Mouse (Mus musculus) lung, postnatal 10 days (tissue): Measurements from ENCODE around the gene Eef2k.
A peak's percentile ranks its signal among the peaks of the same experiment; 100 is the strongest.

Experiments
- DNase-seq: peaks from one replicate; pipeline ENCODE4 v3.0.0; 2021

Gene Eef2k

DNA sequence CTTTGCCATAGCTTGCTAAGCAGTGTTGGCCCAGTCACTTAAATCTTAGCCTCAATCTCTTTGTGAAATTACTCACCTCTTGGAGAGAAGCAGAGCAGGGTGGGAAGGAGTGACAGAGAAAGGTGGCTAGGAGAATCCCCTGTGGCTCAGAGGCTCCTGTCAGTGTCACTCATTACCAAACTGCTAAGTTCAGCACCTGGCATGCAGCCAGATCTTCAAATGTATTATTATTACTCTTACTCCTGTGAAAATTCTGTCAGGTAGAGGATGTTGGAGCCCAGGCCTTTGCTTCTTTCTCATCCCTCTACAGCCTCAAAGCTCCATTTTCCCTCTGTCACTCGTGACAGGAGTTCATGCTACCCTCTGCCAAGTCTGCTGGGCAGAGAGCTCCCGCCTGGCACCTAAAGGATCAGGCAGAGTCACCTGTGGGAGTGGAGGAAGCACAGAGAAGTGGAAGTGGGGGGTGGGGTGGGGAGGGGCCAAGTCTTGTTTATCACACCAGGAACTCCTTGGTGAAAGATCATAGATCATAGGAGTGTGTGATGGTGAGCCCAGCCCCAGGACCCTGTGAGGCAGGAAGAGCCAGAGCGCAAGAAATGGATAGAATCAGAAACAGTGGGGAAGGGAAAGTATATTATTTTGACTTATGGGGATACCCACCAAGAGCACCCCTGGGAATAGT lies 6.3 kb downstream of the Eef2k start:
- no peak for DNase-seq

DNA sequence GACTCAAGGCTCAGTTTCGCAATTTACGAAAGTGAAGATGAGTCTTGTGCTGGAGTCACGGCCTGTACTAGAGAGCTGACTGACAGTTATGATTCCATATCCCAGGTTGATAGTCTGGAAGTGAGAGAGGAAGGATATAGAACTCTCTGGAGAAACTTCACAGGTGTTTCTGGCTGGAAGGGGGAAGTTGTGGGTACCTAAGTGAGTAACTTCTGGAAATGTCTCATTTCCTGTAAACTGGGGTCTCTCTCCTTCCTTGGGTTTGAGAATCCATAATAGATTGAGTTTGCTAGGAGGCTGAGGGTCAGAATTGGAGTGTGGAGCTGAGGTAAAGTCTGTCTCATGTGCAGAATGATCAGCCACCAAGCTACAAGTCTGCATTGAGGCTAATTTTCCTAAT lies 7.5 kb downstream of the Eef2k start:
- no peak for DNase-seq

DNA sequence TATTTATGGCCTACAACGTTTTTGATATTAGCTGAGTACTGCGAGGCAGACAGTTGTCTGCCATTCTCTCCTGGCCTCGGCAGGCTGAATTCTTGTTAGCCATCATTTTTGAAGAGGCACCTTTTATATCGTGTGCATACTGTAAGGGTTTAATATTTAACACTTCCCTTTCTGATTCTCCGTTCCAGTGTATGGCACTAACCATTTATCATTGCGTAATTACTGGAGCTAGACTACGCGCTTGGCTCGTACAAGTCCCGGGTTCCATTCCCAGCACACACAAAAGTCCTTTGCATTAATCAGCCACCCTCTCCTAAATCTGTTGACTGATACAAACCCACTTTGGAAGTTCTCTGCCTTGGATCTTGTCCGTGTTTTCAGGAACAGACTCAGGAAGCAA lies 17.2 kb downstream of the Eef2k start:
- DNase-seq, result no peak

DNA sequence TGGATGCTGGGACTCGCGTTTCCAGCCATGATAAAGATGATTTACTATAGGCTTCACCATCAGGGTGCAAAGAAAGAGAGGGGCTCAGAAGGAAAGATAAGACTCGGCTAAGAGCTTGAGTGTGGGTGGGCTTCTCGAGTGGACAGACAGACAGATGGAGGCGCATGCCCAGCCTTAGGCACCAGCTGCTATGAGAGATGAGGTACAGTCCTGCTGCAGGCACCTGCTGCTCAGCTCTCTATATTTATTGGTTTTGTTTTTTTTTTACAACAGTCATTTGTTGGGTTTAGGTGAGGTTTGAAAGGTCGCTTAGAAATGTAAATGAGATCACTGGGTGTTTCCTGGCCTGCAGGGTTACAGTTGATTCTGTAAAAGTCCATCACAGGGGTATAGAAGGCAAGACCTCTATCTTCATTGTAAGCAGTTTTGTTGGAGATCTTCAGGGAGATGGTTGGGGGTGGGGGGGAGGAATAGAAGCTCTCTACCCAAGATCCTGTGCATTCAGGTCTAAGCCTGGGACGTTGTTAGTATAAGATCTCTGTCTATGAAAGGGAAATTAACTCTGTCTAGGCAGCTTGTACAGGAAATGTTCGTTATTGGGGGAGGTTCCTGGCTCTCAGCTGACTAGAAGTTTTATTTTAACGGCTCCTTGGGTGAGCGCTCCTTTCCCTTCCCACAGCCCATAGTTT lies 18.3 kb downstream of the Eef2k start:
- no peak for DNase-seq

DNA sequence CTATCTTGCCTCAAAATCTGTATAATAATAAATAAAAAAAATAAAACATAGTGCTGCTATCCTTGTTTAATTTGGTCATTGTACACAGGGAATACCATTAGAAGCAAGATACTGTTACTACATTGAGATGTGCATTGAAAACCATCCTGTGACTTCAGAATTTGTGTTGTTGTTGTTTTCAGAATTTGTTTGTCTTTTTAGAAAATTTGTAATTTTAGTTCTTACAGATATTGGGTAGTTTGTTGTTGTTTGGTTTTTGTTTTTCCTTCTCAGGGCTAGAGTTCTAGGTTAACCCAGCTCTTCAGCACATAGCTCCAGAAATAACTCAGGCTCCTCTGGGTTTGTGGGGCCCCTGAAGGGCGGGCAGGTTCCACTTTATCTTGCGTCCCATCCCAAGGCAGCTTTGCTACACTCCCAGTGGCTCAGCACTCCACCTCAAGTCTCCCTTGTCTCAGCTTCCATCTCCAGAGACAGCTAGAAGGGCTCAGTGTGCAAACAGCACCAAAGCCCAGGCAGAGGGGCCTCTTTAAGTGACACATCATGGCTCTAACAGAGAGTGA lies 18.9 kb downstream of the Eef2k start:
- DNase-seq, result no peak

DNA sequence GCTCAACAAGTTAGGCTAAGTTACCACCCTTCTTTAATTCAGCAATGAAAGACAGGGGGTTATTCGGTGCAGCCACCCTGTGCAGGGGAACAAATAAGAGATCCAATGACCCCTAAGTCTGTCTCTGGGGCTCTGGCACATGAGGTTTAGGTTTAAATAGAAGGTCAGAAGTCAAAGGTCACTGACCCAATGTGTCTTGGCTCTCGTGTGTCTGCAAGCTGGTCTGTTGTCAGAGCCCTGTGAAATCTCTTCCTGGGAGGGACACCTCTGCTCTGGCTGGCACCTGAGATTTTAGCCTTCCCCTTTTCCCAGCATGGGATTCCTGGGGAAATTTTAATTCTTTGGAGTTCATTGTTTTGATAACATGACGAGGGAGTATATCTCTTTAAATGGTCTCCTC lies 19.6 kb downstream of the Eef2k start:
- DNase-seq, result no peak

DNA sequence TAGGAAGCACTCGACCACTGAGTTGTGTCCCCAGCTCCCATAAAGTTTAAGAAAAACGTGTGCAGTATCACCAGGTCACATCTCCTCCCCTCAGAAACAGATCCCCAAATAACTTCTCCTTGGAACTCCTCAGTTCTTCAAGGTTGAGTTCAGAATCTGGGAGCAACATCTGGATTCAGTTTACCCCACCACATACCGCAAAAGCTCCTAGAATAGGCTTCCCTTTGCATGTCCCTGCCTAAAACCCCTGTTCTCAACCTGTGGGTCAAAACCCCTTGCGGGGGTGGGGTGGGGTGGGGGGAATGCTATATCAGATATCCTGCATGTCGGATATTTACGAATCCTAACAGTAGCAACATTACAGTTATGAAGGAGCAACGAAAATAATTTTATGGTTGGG lies 20.0 kb downstream of the Eef2k start:
- no peak for DNase-seq

DNA sequence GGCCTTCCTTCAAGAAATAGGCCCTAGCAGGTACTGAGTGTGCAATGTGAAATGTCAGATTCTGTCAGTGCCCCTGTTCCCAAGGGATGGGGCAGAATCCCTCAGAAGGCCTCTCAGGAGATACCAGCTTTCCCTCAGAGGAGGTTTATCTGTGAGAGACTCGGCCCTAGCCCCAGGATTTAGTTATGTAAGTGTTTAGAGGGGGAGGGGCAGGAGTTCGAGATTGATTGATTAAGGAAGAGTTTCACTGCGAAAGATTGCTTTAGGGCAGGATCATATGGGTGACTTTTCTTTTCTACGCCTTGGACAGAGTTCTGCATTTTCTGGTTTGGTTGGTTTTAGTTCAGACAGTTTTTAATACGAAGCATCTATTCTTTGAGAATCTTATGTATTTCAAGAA lies 20.8 kb downstream of the Eef2k start:
- DNase-seq, result no peak

DNA sequence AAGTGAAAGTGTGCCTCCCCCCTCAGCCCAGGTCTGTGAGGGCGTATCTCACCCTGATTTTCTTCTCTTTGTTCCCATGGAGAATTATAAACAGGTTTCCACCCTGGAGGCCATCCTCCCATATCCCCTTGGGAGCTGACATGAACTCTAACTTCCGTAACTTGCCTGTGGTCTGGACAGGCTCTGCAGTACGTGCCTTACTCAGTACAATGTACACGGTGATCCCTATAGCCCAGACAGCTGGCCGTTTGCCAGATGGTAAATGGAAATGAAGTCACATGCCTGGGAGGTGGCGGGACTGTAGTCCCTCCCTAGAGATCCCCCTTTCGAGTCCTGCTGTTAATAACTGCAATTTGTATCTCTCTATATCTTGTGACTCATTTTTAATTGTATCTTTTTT lies 22.5 kb downstream of the Eef2k start:
- peak; percentile 37 for DNase-seq

DNA sequence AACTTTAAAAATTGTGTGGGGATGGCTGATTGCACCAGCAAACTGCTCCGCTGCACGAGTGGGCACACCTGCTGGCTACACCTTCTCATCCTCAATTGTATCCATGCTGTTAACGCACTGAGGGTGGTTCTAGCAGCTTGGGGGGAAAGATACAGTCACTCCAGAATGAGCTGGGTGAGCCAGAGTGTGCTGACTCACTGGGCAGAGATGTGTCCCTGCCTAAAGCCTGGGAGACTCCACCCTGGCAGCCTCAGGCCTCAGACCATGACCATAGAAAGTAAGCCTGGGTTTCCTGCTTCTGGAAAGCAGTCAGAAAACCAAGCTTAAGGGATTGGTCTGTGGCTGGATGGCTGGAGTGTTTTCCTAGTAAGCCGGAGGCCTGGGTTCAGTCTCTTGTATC lies 23.2 kb downstream of the Eef2k start:
- DNase-seq, result peak; percentile 56

DNA sequence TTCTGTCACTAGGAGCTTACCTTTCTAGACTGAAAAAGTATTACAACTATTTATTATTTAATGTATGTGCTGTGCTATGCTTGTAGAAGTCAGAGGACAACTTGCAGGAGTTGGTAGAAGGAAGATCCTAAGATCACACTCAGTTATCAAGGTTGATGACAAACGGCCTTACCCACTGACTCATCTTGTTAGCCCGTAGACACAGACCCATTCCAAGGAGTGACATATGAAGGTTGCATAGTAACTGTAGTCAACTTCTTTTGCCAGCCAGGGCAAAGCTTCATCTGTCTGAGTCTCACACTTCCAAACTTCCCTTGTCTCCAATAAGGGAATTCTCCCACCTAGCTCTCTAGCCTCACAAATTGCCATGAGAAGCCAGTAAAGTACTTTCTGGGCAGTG lies 24.1 kb downstream of the Eef2k start:
- no peak for DNase-seq

DNA sequence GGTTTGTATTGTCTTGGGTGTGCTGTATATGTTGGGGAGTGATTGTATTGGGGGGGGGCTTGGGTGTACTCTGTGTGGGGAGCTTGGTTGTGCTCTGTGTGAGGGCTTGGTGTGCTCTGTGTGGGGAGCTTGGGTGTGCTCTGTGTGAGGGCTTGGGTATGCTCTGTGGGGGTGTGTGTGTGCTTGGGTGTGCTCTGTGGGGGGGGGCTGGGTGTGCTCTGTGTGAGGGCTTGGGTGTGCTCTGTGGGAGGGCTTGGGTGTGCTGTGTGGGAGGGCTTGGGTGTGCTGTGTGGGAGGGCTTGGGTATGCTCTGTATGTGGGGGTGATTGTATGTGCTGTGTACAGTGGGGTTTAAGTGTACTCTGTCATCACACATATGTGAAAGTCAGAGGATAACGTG lies 25.1 kb downstream of the Eef2k start:
- DNase-seq, result no peak

DNA sequence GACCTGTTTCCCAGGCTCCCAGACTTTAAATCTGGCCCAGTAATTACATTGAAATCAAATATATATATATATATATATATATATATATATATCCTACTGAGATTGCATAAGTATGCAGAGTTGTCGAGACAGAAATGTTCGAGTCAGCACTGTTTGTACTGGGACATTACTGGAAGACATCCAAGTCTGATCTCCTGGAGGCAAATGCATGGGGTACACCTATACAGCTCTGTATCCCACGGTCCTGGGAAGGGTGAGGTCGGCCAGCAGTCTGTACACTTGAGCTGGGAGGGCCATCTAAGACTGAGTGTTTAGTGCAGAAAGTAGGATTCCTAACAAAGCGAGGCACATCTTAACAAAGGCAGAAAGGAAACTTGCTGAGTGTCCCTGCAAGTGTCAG lies 27.3 kb downstream of the Eef2k start:
- no peak for DNase-seq

DNA sequence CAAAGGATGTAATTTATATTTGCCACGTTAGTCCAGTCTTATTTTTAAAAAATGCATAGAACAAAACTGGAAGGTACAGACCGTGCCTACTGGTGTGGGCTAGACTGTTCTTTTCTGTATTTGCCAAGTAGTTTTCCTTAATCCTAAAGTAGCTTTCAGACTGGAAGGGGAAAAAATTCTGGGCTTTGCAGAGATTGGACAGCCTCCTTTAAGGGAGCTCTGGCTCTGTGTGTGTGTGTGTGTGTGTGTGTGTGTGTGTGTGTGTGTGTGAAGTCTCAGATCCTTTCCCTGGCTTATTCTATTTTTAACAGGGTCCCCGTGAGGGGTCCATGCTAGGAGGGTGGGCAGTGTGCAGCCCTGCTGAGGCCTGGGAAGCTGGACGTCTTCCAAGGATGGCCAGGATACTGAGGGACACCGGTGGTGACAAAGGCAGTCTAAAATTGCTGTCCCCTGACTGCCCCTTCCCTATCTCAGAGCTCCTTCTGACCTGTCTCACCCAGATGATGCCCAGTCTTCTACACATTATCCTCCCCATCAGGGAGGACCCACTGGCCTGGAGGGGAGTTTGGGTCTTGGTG lies 27.9 kb downstream of the Eef2k start:
- DNase-seq, result no peak

DNA sequence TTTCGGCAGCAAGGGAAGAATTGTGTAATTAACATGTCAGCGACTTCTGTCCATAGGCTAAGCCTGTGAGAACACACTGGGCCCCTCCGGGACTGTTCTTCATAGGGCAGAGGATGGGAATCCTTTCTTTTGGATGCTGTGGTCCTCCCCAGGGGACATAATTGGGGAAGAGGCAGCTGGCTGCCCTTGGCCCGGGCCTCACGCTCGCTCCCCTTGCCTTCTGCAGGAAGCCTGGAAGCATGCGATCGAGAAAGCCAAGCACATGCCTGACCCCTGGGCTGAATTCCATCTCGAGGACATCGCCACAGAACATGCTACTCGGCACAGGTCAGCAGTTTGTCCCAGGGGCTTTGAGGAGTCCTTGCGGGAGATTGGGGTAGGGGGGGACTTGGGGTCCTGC lies 30.5 kb downstream of the Eef2k start:
- DNase-seq, result no peak

DNA sequence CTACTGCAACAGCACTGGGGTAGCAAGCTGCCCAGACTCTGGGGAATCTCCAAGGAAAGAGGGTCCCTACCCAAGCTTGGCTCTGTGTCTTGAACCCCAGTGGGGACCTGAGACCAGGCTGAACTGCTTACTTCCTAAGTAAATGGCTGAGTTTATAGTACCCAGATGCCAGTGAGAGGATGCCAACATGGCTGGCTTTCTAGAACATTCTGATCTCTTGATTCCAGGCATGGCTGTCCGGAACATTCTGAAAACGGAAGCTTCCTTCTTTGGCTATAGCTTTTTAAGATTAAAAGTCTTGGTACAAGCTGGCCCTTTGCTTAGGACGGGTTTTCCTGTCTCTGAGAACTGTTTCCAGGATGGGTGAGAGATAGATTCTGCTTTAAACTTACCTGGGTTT lies 31.4 kb downstream of the Eef2k start:
- no peak for DNase-seq

DNA sequence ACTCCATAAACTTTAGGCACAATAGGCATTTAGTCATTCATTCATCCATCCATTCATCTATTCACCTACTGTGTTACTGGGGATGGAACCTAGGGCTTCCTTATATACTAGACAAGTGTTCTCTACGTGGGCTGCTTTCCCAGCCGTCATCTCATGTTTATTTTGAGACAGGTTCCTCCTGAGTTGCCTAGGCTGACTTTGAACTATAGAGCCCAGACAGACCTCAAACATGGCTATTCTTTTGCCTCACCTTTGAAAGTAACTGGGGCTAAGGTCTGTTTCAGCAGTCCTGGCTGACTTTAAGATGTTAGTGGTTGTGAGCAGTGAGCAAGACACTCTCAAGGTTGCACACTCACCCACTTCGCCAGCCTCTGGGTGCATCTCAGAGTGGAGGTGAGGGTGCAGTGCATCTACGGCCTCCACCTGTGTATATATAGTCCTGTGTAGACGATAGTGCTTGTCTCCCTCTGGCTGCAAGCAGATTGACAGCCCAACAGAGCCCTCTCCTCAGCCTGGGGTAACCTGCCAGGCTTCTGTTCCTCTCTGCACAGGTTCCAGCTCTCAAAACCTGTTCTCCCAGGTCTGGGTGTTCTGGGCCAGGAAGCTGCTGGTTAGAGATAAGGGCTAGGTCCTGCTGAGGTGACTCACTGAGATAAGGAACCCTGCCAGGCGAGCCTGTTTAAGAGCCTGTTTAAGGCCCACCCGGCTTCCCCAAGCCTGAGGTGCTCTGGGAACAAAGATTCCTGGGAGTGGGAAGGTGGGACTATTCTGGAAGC lies 32.3 kb downstream of the Eef2k start:
- peak; percentile 38 for DNase-seq

DNA sequence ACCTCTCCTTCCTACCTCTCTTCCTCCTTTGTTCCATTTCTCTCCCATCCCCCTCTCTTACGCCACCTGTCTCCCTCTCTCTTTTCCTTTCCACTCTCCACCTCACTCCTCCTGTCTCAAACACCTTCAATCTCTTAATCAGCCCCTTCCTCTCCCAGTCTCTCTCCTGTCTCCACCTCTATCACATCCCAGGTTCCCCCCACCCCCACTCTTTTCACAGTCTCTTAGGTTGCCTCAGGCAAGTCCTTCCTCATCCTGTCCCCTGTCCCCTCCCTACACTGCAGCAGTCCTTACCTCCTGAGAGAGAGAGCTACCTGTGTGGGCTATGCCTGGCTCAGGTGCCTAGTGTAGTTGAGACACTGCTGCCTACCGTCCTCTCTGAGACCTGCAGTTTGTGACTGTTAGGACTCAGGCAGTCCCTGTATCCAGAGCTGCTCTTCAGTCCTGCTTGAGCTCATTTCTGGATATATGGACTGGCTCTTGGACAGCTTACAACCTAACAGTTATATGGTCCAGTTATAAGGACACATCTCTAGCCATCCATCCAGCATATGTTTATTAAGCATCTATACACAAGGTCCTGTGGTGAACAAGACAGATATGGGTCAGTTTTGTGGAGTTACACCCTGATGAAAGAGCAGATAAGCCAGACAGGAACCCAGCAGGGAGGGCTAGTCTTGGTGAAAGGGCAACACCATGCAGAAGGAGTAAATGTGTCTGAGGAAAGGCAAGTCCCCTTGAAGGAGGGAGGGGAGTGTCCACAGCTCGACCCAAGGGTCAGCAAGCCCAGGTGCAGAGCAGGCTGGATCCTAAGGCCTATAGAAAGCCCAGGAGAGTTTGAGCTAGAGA lies 33.1 kb downstream of the Eef2k start:
- DNase-seq, result no peak

DNA sequence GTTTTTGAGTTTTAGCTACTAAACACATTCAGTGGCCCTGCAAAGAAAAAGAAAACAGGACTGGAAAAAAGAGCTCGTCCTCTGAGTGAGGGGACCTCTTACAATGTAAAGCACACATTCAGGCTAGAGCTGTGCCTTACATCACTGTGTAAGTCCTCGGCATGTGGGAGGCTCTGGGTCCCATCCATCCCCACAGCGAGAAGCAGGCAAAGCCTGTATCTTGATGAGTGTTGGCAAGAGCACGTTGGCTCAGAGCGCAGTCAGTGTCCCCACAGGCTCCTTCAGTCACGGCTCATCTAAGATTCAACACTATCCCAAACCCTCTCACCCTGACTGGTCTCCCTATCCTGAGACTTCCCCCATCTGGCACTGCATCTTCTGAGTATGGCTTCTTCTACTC lies 35.6 kb downstream of the Eef2k start:
- no peak for DNase-seq

DNA sequence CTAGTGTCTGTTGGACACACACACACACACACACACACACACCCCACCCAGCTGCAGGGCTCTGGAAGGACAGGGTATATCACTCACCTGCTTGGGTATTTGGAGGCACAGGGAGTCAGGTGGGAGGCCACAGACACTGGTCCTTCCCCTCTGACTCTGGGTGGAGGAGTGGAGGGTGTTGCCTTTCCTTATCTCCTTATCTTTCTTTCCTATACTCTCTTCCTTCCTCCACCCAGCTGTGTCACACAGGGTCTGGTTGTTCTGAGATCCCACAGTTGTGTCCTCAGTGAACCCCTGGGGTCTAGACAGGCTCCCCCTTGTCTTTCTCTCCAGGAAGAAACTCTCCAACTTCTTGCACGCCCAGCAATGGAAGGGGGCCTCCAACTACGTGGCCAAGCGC lies 37.3 kb downstream of the Eef2k start:
- DNase-seq, result no peak

DNA sequence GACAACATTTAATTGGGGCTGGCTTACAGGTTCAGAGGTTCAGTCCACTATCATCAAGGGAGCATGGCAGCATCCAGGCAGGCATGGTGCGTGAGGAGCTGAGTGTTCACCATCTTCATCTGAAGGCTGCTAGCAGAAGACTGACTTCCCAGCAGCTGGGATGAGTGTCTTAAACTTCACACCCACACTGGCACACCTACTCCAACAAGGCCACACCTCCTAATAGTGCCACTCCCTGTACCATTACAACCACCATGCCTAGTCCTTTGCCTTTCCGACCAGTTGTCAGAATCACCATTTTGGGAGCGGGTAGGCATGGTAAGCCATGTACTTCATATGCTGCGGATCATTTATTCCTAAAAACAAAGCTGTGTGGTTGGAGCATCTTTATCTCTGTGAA lies 38.1 kb downstream of the Eef2k start:
- no peak for DNase-seq

DNA sequence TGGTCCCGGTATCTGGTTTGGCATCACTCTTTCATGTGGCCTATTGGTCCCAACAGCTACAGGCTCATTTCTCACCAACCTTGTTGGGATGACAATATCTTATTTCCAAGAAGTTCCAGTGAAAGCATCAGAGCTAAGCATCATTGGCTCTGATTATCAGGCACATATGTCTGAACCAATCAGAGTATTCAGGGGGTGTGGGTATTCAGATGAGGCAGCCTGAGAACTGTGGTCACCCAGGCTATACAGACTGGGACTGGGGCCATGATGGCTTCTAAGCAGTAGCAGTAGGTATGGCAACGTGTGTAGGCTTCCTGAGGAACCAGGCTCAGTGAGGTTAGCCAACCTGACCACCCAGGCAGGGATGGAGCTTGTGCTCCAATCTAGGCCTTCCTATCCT lies 38.8 kb downstream of the Eef2k start:
- no peak for DNase-seq

DNA sequence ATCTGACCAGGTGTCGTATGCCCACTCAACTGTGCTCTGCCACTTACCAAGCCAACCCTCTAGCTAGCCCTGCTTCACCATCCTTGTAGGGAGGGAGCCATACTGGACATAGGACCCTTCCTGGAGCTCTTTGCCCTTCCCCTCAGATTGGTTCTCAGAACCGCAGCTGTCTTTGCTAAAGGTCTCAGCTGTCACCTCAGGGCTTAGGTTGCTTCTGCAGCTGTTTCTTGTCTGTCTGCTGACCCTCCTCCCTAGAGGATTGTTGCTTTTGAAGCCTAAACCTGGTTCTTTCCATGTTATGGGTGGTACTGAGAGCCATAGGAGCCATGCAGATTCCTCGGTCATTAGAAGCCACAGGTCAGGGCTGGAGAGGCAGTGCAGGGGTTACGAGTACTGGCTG lies 40.0 kb downstream of the Eef2k start:
- DNase-seq, result no peak
